Mouse (Mus musculus) c-Kit-negative CD71-positive TER-119-positive erythroid progenitor cells, embryonic 14.5 days (primary cell): ENCODE measurements around the gene Slc2a8.
"Not testable (repeated sequence)": the region's sequence is repeated elsewhere in the genome, so short reads cannot be mapped to it uniquely, and the experiment has no call there.

ENCODE experiments used
- DNase-seq: peaks from one replicate; pipeline ENCODE4 v3.0.0-alpha.2; 2013; ENCODE audit warnings: low read depth, low spot score

Slc2a8 gene

DNA sequence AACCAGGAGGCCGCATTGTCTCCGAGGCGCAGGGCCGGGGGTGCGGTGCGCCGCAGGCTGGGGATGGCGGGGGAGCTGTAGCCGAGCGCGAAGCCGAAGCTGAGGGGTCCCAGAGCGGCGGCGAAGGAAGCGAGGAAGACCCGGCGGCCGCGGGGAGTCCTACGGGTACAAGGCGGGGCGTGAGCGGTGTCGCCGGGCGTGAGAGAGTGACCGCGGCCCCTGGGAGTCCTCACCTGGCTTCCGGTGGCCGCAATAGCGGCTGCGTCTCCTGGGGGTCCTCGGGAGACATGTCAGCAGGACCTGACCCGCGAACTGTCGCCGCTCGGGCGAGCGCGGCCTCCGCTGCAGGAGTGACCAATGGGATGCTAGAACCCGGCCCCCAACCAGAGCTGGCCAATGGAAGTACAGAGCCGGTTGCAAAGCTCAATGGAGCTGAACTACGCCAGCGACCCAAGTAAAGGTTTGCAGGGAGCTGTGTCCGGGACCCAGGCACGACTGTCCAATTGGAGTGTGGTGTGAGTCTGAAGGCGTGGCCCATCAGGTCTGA is at the start of gene Slc2a8:
Gene Slc2a8, minus strand, starts transcription at position 359 of the 547 bp plus-strand sequence.
- DNase-seq: peak; percentile 73

DNA sequence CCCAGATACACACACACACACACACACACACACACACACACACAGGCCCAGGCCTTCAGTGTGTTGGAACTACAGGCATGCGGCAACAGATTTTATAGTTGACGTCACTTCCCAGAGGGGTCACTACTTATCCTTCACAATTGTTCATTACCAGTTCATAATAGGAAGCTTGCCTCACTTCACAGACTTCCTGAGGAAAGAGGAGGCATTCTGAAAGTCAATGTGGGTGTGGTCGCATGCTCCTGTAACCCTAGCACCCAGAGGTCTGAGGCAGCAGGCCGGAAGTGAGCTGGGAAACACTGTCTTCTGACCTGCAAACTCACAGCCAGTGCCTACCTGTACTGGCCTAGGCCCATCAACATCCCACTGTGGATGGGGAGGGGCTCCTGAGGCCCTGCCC is 43.2 kb upstream of the Slc2a8 start:
- DNase-seq: no peak

DNA sequence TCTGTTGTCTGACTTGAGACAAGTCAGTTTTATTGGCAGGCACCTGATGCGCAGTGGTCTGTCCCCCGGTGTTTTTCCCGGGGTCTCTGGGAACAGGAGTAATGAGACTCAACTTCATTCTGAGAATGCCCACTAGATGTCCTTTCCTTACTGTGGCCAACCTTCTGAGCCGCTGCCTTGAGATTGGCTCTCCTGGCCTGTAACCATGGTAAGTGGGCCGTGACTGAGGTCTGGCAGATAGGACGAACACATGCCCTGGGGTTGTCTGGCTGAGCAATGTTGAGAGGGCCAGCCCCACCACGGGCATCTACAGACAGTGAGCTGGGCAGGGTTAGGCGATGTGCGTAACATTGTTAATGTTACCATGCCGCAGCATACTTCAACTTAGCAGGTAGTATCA is 42.7 kb upstream of the Slc2a8 start:
- no peak for DNase-seq

DNA sequence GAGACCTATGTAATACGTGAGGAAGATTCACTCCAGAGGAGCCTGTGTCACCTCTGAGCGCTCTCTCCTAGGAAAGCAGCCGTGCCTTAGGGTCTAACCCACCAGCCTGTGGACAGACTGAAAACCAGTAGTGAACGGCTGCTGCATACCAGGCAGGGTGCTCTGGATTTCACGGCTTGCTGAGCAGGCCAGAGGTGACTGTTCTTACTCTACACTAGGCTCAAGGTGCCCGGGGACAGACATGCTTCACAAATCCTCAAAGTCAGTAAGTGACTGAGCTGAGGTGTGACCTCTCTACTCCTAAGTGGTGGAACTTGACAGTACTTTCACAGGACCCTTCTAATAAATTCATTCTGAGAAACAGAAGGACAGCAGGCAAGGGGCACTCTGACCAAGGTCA is 41.0 kb upstream of the Slc2a8 start:
- no peak for DNase-seq

DNA sequence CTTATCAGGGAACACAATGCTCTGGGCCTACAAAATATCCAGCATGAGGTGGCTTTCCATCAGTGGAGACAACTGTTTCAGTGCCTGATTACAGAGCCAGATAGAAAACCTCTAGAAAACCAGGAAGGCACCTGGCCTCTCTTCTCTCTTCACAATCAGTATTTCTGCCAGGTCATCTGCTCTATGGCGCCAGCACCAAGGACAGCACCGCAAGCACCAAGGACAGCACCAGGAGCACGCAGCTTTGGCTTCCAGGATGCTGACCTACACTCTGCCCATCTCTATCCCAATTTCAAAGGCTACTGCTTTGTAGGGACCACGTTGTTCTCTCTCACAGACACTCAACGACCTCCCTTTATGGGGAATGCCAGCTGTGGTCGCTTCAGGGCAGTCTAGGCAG is 36.1 kb upstream of the Slc2a8 start:
- DNase-seq: no peak

DNA sequence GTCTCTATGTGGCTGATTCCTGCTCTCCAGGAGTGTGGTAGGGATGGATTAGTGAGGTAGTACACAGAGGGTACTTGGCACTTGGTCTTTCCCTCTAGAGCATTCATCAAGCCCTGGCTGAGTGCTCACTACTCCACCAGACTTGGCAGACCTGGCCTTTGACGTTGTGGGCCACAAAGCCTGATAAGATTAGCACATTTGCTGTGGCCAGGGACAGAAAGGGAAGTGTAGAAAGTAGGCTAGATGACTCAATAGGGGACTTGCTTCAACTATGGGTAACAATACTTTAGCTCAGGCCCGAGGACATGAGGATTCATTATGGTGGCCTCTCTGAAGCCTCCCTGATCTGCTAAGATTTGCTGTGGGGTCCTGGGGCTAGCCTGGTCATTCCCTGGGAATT is 35.3 kb upstream of the Slc2a8 start:
- DNase-seq: no peak

DNA sequence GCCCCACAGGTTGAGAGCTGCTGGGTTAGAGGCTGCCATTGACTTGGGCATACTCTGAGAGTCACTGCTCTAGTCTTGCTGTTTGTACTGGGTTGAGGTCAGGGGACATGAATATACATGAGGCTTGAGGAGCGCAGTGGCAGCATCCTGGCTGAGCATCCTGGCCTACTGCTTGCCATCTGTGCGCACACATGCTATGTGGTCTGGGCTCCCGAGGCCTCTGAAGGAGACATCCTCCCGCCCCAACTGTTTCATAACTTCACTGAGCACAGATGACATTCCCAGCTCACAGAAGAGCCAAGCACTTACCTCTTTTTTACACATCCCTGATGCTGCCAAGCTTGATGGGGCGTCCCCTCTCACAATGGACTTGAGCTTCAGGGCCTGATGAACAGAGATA is 33.0 kb upstream of the Slc2a8 start:
- DNase-seq: no peak

DNA sequence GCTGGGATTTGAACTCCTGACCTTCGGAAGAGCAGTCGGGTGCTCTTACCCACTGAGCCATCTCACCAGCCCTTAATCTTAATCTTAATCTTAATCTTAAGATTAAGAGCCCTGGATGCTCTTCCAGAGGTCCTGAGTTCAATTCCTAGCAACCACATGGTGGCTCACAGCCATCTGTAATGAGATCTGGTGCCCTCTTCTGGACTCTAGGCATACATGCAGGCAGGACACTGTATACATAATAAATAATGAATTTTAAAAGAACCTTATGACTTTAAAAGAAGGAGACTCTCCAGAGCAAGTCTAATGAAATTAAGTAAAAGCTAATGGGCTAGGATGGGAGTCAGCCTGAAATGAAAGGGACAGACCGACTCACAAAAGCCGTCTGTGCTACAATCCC is 27.2 kb upstream of the Slc2a8 start:
- DNase-seq: not testable (repeated sequence)

DNA sequence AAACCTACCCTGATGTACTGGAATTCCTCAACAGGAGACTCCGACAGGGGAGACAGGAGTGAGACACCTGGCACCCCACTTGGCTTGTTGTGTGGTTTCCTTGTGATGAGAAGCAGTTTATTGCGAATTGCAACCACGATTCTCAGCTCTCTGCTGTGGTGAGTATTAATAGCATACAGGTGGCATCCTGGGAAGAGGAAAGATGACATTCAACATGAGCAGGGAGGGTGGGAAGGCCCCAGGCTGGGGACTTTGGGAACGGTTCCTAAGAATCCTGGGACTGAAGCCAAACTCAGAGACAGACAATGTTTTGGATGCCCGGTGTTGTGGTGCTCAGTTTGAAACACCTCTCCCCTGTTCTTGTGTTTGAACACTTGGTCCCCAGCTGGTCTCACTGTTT is 23.2 kb upstream of the Slc2a8 start:
- DNase-seq: no peak

DNA sequence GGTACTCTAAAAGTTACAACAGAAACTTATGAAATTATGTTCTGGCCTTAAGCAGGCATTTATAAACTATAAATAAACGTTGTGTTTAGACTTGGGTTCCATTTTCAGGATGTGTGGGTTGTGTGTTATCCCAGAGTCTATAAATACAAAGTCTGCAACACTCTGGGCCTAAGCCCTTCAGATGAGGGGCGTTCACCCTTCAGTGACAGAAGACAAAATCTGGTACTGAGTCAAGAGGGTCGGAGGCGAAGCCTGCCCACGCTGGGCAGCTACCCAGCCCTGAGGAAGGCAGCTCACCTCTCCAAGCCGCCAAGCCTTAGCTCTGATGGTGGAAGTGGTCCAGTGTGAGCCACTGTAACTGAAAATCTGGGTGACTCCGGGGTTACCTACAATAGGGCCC is 20.3 kb upstream of the Slc2a8 start:
- DNase-seq: no peak

DNA sequence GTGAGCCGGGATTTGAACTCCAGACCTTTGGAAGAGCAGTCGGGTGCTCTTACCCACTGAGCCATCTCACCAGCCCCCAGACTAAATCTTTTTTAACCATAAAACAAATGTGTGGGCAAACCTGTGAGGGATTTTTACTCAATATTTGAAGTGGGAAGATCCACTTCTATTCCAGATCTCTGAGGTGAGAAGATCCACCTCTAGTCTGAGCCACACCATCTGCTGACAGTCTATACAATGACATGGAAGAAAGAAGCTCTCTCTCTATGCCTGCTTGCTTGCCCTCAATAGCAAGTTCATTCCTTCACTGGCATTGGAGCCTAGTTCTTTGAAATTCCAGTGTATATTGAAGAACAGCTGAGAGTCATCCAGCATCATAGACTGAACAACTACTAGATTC is 17.9 kb upstream of the Slc2a8 start:
- DNase-seq: no peak

DNA sequence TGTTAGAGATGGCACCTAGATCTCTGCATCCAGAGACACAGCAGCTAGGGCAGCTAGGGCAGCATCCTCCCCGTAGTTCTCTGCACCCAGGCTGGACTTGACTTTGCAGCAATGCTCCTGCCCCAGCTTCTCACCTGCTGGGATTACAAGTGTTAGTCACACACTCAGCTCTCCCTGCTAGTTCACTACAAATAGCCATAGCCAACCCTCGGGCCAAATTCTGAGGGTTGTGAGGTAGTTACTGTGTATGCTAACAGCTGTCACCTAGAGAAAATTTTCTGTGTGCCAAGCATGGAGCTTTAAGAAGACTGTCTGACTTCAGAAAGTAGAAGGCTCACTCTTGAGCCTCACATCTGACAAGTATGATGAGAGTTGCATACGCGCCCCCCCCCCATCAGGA is 15.9 kb upstream of the Slc2a8 start:
- DNase-seq: no peak

DNA sequence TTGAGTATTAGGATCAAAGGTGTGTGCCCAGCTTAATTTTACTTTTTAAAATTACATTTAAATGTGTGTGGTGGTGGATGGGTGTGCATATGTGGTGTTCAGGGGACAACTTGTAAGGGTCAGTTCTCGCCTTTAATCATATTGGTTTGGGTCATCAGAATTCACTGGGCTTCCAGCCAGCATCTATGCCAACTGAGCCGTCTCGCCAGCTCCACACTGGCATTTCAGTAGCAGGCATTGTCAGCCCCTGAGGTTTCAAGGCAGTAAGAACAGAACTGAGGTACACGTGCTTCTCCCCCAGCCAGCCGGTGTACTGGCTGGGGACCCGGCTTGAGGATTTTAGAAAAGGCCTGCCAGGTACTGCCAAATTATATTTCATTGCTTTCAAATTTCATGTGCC is 15.2 kb upstream of the Slc2a8 start:
- DNase-seq: no peak

DNA sequence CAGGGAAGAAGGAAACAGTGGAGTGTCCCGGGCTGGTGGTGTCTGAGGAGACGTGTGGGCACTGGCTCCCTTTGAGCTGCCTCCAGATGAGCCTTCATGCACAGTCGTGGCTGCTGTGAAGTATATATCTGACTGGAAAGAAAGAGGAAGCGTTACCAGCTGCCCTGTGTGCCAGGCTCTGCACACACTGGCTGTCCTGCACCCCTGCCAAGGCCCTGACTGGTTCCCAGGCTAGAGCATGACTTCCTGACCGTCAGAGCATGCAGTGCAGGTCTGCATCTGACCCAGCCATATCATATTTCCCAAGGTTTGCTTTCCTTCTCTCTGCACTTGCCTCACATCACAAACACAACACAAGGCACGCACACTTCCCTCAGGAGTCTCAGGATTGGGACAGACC is 10.2 kb upstream of the Slc2a8 start:
- no peak for DNase-seq

DNA sequence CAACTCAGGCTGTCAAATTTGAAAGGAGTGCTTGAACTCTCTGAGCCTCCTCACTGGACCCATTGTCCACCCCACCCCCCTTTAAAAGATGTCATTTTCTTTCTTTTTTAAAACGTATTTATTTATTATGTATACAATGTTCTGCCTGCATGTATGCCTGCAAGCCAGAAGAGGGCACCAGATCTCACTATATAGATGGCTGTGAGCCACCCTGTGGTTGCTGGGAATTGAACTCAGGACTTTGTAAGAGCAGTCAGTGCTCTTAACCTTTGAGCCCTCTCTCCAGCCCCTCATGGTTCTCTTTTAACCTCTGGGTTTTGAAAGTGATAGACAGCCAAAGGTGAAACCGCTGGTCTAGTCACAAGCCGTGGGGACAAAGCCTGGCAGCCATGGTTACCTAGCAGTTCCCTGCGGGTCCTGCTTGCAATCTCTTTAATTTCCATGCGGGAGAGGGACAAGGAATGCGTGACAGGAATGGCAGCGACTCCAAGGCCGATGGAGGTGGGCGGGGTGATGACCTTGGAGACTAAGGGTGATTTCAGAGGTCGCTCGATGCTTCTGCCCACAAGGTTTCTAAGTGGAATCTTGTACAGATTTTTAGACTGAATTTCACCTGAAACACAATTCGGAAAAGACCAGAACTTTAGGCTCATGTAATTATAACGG is 8.4 kb upstream of the Slc2a8 start:
- no peak for DNase-seq

DNA sequence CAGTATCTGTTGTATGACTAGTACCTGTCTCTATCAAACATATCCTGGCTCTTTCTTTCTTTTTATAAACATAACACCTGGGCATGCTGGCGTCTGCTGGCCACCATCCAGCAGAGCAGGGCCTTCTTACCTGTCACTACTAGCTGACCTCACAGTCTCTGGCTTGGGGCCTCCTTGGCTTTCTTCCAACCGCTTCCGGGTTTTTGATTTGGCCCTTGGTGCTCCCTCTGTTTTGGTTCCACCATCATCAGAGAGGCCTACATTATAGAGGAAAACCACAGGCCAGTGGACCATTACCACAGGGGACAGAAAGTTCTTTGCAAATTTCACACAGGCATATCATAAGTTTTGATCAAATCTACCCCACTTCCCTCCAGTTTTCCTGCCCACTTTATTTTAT is 7.5 kb upstream of the Slc2a8 start:
- no peak for DNase-seq

DNA sequence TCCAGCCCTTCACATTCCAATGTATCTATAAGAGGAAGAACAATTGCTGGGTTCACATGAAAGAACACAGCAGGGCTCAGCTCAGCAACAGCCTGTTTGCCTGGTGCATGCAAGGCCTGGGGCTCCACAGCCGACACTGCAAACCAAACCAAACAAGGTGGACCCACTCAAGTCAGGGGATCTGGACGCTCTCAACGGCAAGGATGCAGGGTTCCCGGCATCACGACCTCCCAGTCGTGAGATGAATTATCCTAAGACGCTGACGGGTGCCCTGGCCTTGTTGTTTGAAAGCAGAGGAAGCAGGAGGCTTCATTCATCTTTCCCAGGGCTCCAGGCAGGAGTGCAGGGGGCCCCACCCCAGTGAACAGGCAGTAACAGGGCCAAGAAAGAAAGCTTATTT is 4.0 kb upstream of the Slc2a8 start:
- no peak for DNase-seq

DNA sequence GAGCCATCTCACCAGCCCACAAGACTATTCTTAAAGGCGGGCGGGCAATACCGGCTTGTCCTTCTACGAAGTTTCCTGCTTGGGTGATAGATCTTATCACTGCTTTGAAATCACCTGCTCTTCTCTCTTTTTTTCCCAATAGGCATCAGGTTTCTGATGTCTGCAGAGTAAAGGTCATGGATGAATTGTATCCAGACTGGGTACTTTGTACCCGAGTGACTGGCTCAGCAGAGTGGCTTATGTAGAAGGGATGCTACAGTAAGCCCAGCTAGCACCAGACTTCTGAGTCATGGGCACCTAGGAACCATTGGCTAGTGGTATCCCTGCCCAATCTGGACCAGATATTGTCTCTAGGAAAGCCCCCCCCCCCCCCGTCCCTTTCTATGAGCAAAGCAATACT is 1.7 kb upstream of the Slc2a8 start:
- DNase-seq: no peak

DNA sequence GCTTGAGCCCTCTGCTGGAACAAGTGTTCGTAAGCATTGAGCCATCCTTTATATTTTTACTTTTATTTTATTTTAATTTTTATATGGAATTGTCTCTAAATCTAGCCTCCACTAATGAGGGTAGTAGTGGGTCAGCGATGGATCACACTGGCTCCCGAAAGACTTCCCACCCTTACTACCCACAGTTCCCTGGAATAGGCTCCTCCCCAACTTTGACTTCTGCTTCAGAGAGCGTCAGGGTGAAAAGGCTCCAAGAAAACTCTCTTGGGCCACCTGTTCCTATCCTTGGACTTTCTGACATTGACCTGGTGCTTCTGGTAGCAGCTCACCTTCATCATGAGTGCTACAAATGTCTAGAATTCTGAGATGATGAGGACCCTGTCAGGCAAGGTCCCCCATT is 817 bp upstream of the Slc2a8 start:
- DNase-seq: no peak

DNA sequence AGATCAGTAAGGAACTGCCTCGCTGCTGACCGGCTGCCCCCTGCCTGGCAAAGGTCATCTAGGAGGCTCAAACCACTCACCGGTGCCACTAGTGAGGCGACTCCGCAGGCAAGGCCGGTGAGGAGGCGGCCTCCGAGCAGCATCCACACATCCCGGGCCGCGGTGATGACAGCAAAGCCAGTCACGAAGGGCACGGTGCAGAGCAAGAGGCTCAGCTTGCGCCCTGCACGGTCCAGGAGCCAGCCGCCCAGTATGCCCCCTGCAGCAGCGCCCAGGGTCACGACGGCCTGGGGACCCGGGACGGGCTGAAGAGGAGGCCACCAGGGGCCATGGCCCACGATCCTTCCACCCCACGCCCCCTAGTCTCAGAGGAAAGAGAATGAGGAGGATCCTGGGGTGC is 602 bp downstream of the Slc2a8 start:
- DNase-seq: no peak

DNA sequence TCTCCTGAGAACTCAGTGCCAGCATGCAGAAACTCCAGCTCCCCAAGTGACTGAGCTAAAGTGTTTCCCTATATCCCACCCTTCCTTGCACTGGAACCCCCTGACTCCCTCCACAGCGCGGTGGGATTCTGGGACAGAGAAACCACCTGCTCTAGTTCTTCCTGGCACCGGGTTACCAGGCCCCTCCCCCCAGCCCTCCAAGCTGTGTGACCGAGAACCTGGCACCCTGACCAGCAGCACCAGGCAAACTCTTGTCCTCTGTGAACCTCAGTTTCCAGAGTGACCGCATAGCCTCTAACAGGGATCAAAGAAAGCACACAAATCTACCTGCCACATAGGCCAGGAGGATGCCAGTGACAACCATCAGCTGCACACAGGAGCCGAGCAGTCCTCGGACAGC is 2.2 kb downstream of the Slc2a8 start:
- DNase-seq: no peak

DNA sequence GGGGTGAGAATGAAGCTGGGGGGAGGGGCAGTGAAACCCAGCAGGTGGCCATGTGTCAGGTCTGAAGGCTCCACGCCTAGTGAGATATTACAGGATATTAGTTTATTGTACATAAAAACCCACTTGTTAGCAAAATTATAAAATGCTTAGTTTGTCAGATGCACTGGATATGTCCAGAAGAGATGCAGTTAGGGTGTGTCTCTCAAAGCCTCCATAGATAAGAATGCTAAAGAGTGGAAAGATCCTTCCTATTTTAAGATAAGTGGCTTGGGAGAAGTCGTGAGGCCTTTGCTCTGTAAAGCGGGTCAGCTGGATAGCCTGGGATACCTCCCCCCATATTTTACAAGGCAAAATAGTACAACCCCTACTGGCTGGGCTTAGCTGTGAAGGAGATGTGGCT is 3.2 kb downstream of the Slc2a8 start:
- DNase-seq: no peak

DNA sequence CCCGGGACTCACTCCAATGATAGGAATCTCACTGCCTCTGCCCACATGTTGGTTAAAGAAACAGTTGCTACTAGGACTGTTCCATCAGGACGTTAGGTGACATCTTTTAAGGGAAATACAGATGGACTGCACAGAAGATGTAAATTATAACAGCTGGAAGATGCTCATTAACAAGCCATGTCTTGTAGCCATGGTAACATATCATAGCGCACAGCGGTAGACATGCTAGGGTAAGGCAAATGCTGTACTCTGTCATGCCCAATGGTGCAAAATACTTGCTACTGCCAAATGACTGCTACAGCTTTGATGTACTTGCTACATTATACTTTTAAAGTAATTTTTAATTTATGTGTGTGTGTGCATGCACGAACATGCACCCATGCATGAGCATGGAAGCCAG is 4.8 kb downstream of the Slc2a8 start:
- no peak for DNase-seq

DNA sequence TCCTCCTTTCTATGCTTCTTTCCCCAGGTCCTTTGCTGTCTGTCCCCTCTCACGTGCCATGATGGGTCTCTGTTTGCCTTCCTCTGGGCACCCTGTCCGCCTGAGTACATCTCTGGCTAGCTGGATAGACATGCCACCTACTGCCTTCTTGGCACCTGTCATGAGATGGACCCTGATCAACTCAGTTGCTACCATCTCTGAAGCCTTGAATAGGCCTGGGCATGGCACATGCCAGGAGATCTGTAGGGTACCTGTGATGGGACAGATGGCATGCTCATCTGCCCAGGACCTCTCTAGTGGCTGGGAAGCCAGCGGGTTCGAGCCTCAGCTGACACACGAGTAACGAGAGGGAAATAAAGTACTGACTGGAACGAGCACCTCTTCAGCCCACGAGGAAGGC is 7.7 kb downstream of the Slc2a8 start:
- no peak for DNase-seq
